Mouse (Mus musculus): ENCODE results near the gene Pdzk1.

Pdzk1 gene

GRCm38 (mm10) chr3:96836414-96836813 is 7.3 kb downstream of the Pdzk1 start:
- no peak for DNase-seq (ENCODE audit: low spot score)

GRCm38 (mm10) chr3:96838996-96839645 is 10.0 kb downstream of the Pdzk1 start:
- DNase-seq (ENCODE audit: low spot score) = no peak

DNA sequence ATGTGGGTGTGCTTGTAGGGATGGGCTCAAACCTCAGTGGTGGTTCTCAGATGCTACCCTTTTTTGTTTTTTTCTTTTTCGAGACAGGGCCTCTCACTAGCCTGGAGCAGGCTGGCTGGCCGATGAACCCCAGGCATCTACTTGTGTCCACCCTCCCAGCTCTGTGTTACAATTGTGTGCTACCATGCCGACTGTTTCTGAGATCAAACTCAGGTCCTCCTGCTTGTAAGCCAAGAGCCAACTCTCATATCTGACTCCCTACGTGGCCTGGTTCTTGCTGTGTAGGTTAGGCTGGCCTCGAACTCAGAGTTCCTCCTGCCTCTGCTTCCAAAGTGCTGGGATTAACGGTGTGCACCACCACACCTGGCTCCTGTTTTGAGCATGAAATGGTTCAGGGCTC is 16.1 kb downstream of the Pdzk1 start:
- DNase-seq (ENCODE audit: low spot score) = no peak

DNA sequence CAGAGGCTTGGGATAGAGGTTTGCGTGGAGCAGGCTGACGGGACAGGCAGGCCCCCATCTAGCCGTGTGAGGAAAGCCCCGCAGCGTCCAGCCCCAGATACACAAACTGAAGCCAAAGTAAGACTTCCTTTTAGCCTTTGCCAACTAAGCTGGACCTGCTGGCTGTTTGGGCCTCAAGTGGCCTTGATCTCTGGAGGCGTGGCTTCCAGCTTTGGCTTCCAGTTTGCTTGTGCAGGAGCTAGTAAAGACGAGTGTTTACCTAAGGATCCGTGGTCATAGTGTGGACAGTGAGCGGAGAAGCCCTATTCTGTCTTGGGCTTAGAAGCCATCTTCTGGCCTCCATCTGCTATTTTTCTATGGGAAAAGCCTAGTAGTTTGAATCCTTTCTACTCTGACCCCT is 16.7 kb downstream of the Pdzk1 start:
- DNase-seq (ENCODE audit: low spot score) = no peak

- DNase-seq (ENCODE audit: low spot score) = no peak
These were observed 17.9 kb downstream of the Pdzk1 start for GRCm38 (mm10) chr3:96846985-96847384.

DNA sequence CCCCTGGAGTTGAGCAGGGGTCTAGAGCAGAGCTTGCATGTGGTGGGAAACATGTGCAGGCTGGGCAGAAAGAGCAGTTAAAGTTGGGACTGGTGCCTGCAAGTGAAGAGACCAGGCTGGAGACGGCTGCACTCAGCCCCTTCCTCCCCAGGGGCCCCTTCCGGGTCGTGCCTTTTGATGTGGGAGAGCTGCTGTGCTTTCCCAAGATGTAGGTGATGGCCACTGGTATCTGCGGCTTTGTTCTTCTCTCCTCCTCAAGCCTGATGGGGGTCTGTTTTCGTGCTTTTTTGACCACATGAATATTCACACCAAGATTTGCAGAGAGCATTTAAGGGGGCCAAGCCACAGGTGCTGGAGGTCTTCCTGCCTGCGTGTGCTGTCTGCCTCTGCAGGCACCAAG is 18.6 kb downstream of the Pdzk1 start:
- no peak for DNase-seq (ENCODE audit: low spot score)

GRCm38 (mm10) chr3:96848470-96848869 is 19.4 kb downstream of the Pdzk1 start:
- no peak for DNase-seq (ENCODE audit: low spot score)

GRCm38 (mm10) chr3:96849168-96849727 is 20.2 kb downstream of the Pdzk1 start:
- DNase-seq (ENCODE audit: low spot score) = no peak

- DNase-seq (ENCODE audit: low spot score) = no peak
These were observed 23.5 kb downstream of the Pdzk1 start for GRCm38 (mm10) chr3:96852561-96852960.

GRCm38 (mm10) chr3:96854376-96854775 is 25.3 kb downstream of the Pdzk1 start:
- DNase-seq (ENCODE audit: low spot score) = no peak

DNA sequence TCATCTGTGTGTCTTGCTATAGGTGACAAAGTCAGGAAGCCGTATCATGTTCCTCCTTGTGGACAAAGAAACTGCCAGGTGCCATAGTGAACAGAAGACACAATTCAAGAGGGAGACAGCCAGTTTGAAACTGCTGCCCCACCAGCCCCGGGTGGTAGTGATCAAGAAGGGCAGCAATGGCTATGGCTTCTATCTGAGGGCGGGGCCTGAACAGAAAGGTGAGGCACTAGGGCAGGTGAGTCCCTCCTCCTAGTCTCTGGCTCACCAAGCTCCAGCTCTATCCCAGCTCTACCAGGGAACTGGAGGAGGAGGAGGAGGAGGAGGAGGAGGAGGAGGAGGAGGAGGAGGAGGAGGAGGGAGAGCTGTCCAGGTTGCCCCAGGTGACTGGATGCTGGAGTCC is 26.7 kb downstream of the Pdzk1 start:
- no peak for DNase-seq (ENCODE audit: low spot score)

DNA sequence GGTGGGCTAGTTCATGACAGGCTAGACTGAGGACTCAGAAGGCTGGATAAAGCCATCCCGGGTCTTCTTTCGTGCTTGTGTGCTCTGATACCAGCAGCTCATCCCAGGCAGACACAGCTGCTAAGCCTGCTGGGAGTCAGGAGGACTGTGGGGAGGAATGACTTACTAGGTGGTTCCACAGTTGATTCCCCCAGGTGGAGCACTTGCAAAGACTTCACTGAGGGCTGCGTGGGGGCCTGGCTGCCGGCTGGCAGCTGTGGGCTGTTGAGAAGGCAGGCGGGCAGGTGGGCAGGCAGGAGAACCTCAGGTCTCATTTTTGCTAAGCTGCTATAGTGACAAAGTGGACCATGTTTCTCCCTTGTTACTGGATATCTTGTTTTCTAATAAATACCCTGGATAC is 31.4 kb downstream of the Pdzk1 start:
- no peak for DNase-seq (ENCODE audit: low spot score)

- DNase-seq (ENCODE audit: low spot score) = no peak
These were observed 38.8 kb downstream of the Pdzk1 start for GRCm38 (mm10) chr3:96867863-96868262.

GRCm38 (mm10) chr3:96868566-96868965 is 39.5 kb downstream of the Pdzk1 start:
- DNase-seq (ENCODE audit: low spot score) = no peak

GRCm38 (mm10) chr3:96869091-96869490 is 40.0 kb downstream of the Pdzk1 start:
- DNase-seq (ENCODE audit: low spot score) = no peak

DNA sequence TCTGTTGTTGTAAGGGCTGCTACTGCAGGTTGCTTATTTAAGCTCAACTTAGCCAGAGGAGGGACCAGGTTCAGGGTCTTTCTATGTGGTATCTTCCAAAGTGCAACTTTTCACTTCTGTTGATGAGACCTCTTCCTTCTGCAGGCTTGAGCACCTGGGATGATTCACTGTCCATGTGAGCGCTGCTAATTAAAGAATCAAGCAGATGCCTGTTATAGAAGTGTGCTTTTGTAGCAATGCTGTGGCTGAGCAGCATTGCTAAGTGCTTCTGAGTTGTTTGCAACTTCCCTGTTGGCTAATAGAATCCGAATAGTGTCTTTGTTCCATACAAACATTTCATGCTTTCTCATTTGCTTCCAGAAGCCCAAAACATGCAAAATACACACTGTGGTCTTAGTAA is 41.2 kb downstream of the Pdzk1 start:
- DNase-seq (ENCODE audit: low spot score) = no peak

DNA sequence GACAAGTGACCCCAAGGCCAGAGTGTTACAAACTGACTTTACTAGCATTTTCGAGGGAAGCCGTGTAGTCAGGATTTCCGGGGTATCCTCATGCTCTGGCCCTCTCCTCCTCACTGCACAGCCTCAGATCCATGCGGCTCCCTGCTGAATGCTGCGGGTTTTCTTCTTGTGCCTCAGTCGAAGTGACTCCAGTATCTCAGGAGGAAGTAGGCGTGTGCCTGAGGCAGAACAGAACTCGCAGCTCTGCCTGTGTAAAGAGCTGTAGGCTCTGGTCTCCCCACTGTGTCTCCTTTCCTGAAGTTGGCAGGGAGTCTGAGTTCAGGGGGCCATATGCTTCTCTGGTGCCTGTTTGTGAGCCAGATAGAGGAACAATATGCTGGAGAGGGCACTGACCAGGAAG is 42.0 kb downstream of the Pdzk1 start:
- no peak for DNase-seq (ENCODE audit: low spot score)

GRCm38 (mm10) chr3:96872501-96872900 is 43.4 kb downstream of the Pdzk1 start:
- no peak for DNase-seq (ENCODE audit: low spot score)

DNA sequence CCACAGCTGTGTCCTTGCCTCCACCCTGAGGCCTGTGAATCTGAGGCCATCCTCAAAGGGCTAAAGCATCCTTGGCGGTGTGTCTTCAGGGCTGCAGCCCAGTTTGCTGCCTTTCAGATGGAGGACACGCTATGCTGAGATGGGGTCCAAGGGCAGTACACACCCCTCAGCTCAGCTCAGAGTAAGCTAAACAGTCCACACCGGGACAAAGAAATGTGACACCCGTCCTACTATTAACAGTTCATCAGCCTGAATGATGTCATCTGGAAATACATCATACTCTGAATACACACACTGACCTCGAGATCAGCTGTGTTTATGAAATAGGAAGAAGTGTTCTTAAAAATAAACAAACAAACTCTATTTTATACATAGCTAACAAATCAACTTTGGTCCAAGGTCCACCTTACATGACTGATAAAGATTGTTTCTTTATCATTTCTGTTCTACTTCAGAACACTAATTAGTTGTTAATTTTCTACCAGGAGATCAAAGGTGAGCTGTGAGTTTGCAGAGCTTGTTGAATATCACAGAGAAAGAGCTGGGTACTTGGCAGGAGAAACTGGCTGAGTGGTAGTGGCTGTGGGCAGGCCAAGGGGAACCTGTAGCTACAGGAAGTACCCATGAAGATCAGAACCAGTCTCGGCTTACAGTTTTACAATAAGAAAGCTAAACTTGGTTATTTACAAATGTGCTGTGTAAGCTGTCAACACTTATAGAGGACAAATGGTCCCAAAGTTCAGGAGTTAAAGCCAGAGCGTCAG is 45.9 kb downstream of the Pdzk1 start:
- no peak for DNase-seq (ENCODE audit: low spot score)

DNA sequence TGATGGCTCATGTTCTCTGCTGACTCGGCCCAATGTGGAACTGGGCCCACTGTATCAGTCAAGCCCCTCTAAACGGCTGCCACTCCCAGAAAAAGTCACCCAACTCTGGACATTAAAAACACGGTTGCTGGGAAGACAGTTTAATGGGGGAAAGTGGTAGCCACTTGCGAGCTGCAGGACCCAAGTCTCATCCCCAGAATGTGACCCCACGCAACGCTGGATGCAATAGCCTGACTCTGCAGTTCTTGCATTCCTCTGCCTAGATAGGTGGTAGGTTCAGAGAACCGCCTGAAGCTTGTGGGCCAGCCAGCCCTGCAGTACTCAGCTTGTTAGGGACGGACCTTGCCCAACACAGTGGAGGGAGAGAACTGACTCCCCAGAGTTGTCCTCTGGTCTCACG is 50.5 kb downstream of the Pdzk1 start:
- no peak for DNase-seq (ENCODE audit: low spot score)

GRCm38 (mm10) chr3:96880385-96880784 is 51.3 kb downstream of the Pdzk1 start:
- DNase-seq (ENCODE audit: low spot score) = no peak

GRCm38 (mm10) chr3:96881557-96881956 is 52.5 kb downstream of the Pdzk1 start:
- DNase-seq (ENCODE audit: low spot score) = no peak

DNA sequence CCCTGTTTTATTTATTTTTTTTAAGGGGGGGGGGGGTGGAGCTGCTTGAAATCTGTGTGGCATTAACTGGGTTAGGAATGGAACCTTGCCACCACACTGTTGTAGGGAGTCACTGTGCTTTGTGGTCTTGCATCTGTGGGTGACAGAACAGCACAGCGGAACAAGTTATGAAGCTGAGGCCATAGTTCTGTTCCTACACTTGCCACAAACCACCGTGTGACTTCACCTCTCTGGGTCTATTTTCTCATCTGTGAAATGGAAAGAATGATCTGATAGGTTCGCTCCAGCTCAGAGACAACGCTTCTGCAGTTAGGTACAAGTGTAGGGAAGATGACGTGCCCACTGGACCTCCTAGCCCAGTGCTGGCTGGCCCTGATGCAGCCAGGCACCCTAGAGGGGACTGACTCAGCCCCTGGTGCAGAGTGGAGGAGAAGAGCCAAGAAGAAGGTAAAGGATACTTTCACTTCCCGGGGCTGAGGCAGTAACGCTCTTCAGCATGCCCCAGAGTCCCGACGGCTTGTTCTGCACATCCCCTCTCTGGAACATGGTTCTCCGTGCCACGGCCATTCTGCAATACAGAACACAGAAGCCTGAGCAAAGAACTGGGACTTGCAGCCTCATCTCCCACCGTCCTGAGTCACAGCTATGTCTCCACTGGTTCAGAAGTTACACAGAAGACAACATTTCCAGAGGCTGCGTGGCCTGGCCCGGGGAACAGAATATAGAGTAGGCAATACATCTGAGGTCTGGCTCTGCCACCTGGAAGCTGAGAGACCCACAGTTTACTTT is 53.2 kb downstream of the Pdzk1 start:
- DNase-seq (ENCODE audit: low spot score) = no peak

Data from c-Kit-positive CD71-positive TER-119-positive erythroid progenitor cells, embryonic 14.5 days (primary cell).